Mouse (Mus musculus): ENCODE results near the gene Sema4b.

The Sema4b gene

GRCm38 (mm10) chr7:80186531-80187296 is at the start of gene Sema4b:
Gene Sema4b (plus strand): TSS chr7:80186841.
- peak; percentile 97 to 98 for DNase-seq (ENCODE audit: low spot score in 2 of 2)

- DNase-seq (ENCODE audit: low spot score in 2 of 2) = no peak
Observed at GRCm38 (mm10) chr7:80138375-80138774, 48.3 kb upstream of the Sema4b start.

GRCm38 (mm10) chr7:80140815-80141214 is 45.8 kb upstream of the Sema4b start:
- DNase-seq (ENCODE audit: low spot score in 2 of 2) = peak; percentile 78 to 84

- DNase-seq (ENCODE audit: low spot score in 2 of 2) = peak; percentile 85 to 92
Observed at GRCm38 (mm10) chr7:80143331-80144273, 43.0 kb upstream of the Sema4b start.

GRCm38 (mm10) chr7:80144695-80145094 is 41.9 kb upstream of the Sema4b start:
- no peak for DNase-seq (ENCODE audit: low spot score in 2 of 2)

GRCm38 (mm10) chr7:80146077-80146476 is 40.6 kb upstream of the Sema4b start:
- no peak for DNase-seq (ENCODE audit: low spot score in 2 of 2)

GRCm38 (mm10) chr7:80149356-80149755 is 37.3 kb upstream of the Sema4b start:
- DNase-seq (ENCODE audit: low spot score in 2 of 2) = peak; percentile 87

- DNase-seq (ENCODE audit: low spot score in 2 of 2) = no peak
Observed at GRCm38 (mm10) chr7:80152152-80152551, 34.5 kb upstream of the Sema4b start.

GRCm38 (mm10) chr7:80152756-80153155 is 33.9 kb upstream of the Sema4b start:
- no peak for DNase-seq (ENCODE audit: low spot score in 2 of 2)

GRCm38 (mm10) chr7:80154689-80155088 is 32.0 kb upstream of the Sema4b start:
- DNase-seq (ENCODE audit: low spot score in 2 of 2) = no peak

GRCm38 (mm10) chr7:80156711-80157227 is 29.9 kb upstream of the Sema4b start:
- peak in 1 of 2 experiments; percentile 41 for DNase-seq (ENCODE audit: low spot score in 2 of 2)

- no peak for DNase-seq (ENCODE audit: low spot score in 2 of 2)
Observed at GRCm38 (mm10) chr7:80158496-80159268, 28.0 kb upstream of the Sema4b start.

- DNase-seq (ENCODE audit: low spot score in 2 of 2) = peak in 1 of 2 experiments; percentile 28
Observed at GRCm38 (mm10) chr7:80160293-80160944, 26.2 kb upstream of the Sema4b start.

- peak; percentile 48 to 52 for DNase-seq (ENCODE audit: low spot score in 2 of 2)
Observed at GRCm38 (mm10) chr7:80160945-80161306, 25.7 kb upstream of the Sema4b start.

- DNase-seq (ENCODE audit: low spot score in 2 of 2) = no peak
Observed at GRCm38 (mm10) chr7:80165432-80165831, 21.2 kb upstream of the Sema4b start.

- DNase-seq (ENCODE audit: low spot score in 2 of 2) = no peak
Observed at GRCm38 (mm10) chr7:80166740-80167139, 19.9 kb upstream of the Sema4b start.

- DNase-seq (ENCODE audit: low spot score in 2 of 2) = no peak
Observed at GRCm38 (mm10) chr7:80169847-80170246, 16.8 kb upstream of the Sema4b start.

GRCm38 (mm10) chr7:80171345-80171744 is 15.3 kb upstream of the Sema4b start:
- DNase-seq (ENCODE audit: low spot score in 2 of 2) = peak; percentile 84

GRCm38 (mm10) chr7:80172069-80172956 is 14.3 kb upstream of the Sema4b start:
- no peak for DNase-seq (ENCODE audit: low spot score in 2 of 2)

GRCm38 (mm10) chr7:80176159-80176558 is 10.5 kb upstream of the Sema4b start:
- DNase-seq (ENCODE audit: low spot score in 2 of 2) = no peak

Data from right cerebral cortex, postnatal 10 days (tissue).